Mouse (Mus musculus): ENCODE measurements at regions not wholly inside any gene's neighbourhood (a gene's known extent, or its start where the extent isn't known, plus 50 kb on each side); places are given as distances from the start of the nearest gene placed in this dataset.

GRCm38 (mm10) chr9:92097806-92098205, 94.9 kb upstream of the Plscr5 start:
- in situ Hi-C loops (cut with MboI, MseI): no loop called here

- in situ Hi-C loops (cut with MboI, MseI): no loop called here
These were observed 63.2 kb upstream of the Plscr5 start for GRCm38 (mm10) chr9:92129504-92129903.

- in situ Hi-C loops (cut with MboI, MseI): no loop called here
These were observed 62.3 kb upstream of the Plscr5 start for GRCm38 (mm10) chr9:92130445-92130844.

GRCm38 (mm10) chr9:92132440-92132839, 60.3 kb upstream of the Plscr5 start:
- in situ Hi-C loops (cut with MboI, MseI): no loop called here

GRCm38 (mm10) chr9:92141924-92142323, 50.8 kb upstream of the Plscr5 start:
- in situ Hi-C loops (cut with MboI, MseI): loop anchor here (5.0 kb wide), 1 partner anchor 470 kb away; no protein-coding TSS in a partner anchor

Measured in T-helper 1 cell (primary cell).